Mouse (Mus musculus) kidney, adult 8-10 months (tissue): ENCODE results near the gene Dcst1.

Experiments
- DNase-seq, 2 experiments: peaks; one replicate each; pipeline ENCODE4 v3.0.0; 2022

Dcst1 gene

GRCm38 (mm10) chr3:89365153-89365485 lies at the start of gene Dcst1:
Gene Dcst1 (minus strand): TSS chr3:89365253.
- DNase-seq = no peak

GRCm38 (mm10) chr3:89411490-89412393 lies 46.7 kb upstream of the Dcst1 start, which contains the start of gene Flad1:
Gene Flad1 (minus strand): TSS chr3:89411870.
- DNase-seq = peak; percentile 100

- DNase-seq = no peak
These were observed 45.8 kb upstream of the Dcst1 start for GRCm38 (mm10) chr3:89410864-89411263.

- no peak for DNase-seq
These were observed 44.6 kb upstream of the Dcst1 start for GRCm38 (mm10) chr3:89409701-89410100.

GRCm38 (mm10) chr3:89408448-89408847 lies 43.4 kb upstream of the Dcst1 start:
- DNase-seq = no peak

GRCm38 (mm10) chr3:89406887-89407286 lies 41.8 kb upstream of the Dcst1 start:
- no peak for DNase-seq

GRCm38 (mm10) chr3:89402693-89403092 lies 37.6 kb upstream of the Dcst1 start, which contains the start of gene Lenep:
Gene Lenep (minus strand): TSS chr3:89402793.
- DNase-seq = no peak

- no peak for DNase-seq
These were observed 36.3 kb upstream of the Dcst1 start for GRCm38 (mm10) chr3:89401329-89401728.

- DNase-seq = no peak
These were observed 31.6 kb upstream of the Dcst1 start for GRCm38 (mm10) chr3:89396654-89397005.

GRCm38 (mm10) chr3:89395806-89396653 lies 31.0 kb upstream of the Dcst1 start:
- peak; percentile 73 to 82 for DNase-seq

- no peak for DNase-seq
These were observed 30.4 kb upstream of the Dcst1 start for GRCm38 (mm10) chr3:89395419-89395805.

GRCm38 (mm10) chr3:89394894-89395256 lies 29.8 kb upstream of the Dcst1 start:
- peak; percentile 92 to 93 for DNase-seq

- DNase-seq = peak; percentile 92 to 95
These were observed 29.2 kb upstream of the Dcst1 start, which contains the start of gene Zbtb7b for GRCm38 (mm10) chr3:89394006-89394893. Gene Zbtb7b (minus strand): TSS chr3:89394776.

GRCm38 (mm10) chr3:89393605-89394004 lies 28.6 kb upstream of the Dcst1 start:
- DNase-seq = peak; percentile 99

- DNase-seq = peak in 1 of 2 experiments; percentile 52
These were observed 27.8 kb upstream of the Dcst1 start for GRCm38 (mm10) chr3:89392871-89393311.

GRCm38 (mm10) chr3:89391663-89392511 lies 26.8 kb upstream of the Dcst1 start:
- DNase-seq = peak; percentile 74 to 76

- no peak for DNase-seq
These were observed 25.9 kb upstream of the Dcst1 start for GRCm38 (mm10) chr3:89390699-89391662.

- peak in 1 of 2 experiments; percentile 37 for DNase-seq
These were observed 25.1 kb upstream of the Dcst1 start for GRCm38 (mm10) chr3:89390111-89390515.

- DNase-seq = no peak
These were observed 24.1 kb upstream of the Dcst1 start for GRCm38 (mm10) chr3:89388901-89389740.
